10 mouse cellular contexts compared by ENCODE assay signal in the genomic region with DNA sequence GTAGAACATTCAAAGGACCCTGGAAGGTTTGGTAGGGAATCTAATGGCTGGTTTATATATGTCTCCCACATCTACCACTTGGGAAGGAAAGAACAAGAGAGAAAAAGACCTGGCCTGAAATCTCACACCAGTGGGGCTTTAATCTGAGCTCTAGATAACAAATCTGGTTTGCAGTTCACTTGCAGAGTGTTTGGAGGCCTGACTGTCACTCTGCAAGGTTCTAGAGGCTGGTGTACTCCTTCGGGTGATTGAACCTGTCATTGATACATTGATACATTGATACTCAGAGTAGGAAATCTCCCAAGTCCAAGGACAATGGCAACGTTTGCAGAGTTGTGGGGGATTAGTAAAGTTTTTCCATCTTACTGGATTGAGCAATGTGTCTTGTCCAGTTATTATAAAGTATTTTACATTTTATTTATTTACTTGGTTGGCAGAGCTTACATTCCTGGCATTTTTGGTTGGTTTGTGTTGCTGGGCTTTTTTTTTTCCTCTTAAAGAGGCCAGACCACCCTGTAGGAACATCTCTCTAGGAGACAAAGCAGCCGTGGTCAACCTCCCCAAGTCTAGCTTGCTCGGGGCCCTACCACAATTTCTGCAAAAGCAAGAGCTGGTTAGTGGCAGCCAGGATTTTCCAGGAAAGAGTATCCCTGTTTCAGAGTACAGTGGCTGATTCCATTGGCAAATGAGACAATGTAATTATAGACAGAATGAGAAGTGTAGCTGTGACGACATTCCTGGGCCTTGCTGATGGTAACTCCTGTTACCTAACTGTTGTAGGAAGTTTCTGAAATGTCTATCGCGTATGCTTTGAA.
A peak's percentile ranks its signal among the peaks of the same experiment; 100 is the strongest.
DNase-seq lines count a peak whose midpoint lies in the region; ATAC-seq and TF ChIP-seq lines count a peak whose summit lies in the region.
"Had no signal": no experiment of that assay in that cellular context is flagged by ENCODE, and none has a peak within 500 bp of the region (broad histone marks: within the 10 kb centered on the region; RNA-seq: fewer than 3 reads in every experiment).

No protein-coding gene starts in this region.

- no peak for DNase-seq in heart, postnatal 25 days (ENCODE audit: low spot score)
- DNase-seq in spleen, adult 2 months (ENCODE audit: low read depth in 1 of 2, low spot score in 2 of 2) = no peak
- DNase-seq in spleen, adult 12 weeks (ENCODE audit: low spot score) = no peak
- no peak for DNase-seq in testis, postnatal 14 days (ENCODE audit: low spot score)
- DNase-seq in cerebellum, postnatal 36 days = no peak
- DNase-seq: lung, postnatal 36 days had no signal

- H3K36me3 ChIP-seq in heart, embryonic 14.5 days (ENCODE audit: control insufficient read depth, insufficient read depth, low read length) = no peaks in the 10 kb centered on the region
- H3K36me3 ChIP-seq in spleen, adult 2 months (ENCODE audit: control insufficient read depth, insufficient read depth, low read length) = peaks cover 24% of the 10 kb centered on the region
- no peaks in the 10 kb centered on the region for H3K36me3 ChIP-seq in liver, embryonic 12.5 days
- H3K36me3 ChIP-seq: G1E had no signal

- H3K27ac ChIP-seq in heart, embryonic 14.5 days (replicated peaks in 1 of 2; ENCODE audit: control insufficient read depth in 1 of 2, insufficient read depth in 1 of 2, low read depth in 2 of 2, low read length in 2 of 2) = peak overlapping the region in 1 of 2 experiments; percentile 45; a peak in 2 of 4 replicates
- H3K27ac ChIP-seq in spleen, adult 2 months (ENCODE audit: insufficient read depth, low read length) = peak overlapping the region; percentile 79
- no peak overlapping the region for H3K27ac ChIP-seq in liver, embryonic 12.5 days

- no peak for ATAC-seq in heart, embryonic 14.5 days (ENCODE audit: insufficient number of reproducible peaks, insufficient read depth, low FRiP score, low read depth)
- ATAC-seq in liver, embryonic 12.5 days = no peak
- ATAC-seq in monocyte, adult 5-6 weeks (replicated peaks; ENCODE audit: insufficient number of reproducible peaks, low FRiP score, low TSS enrichment, poor library complexity, severe bottlenecking) = no peak

- 46% methylated on average over 7 of the region's 7 CpGs for WGBS in heart, embryonic 14.5 days
- WGBS in spleen, adult 2 months = 39% methylated on average over 7 of the region's 7 CpGs
- 56% methylated on average over 7 of the region's 7 CpGs for WGBS in liver, embryonic 12.5 days (ENCODE audit: insufficient replicate concordance)

- peak overlapping the region; percentile 48 for H3K4me2 ChIP-seq in heart, embryonic 14.5 days (ENCODE audit: low read length)
- H3K4me2 ChIP-seq in liver, embryonic 12.5 days = peak overlapping the region; percentile 19

- H3K4me3 ChIP-seq in heart, embryonic 14.5 days (ENCODE audit: control insufficient read depth in 1 of 2, insufficient read depth in 1 of 2, low read depth in 1 of 2, low read length in 2 of 2) = peak overlapping the region; percentile 16 to 32; a peak in 3 of 4 replicates
- peak overlapping the region; percentile 59 for H3K4me3 ChIP-seq in spleen, adult 2 months (ENCODE audit: extremely low read depth, insufficient read depth, insufficient read length)
- H3K4me3 ChIP-seq in liver, embryonic 12.5 days = no peak overlapping the region

- no peak for TF ChIP-seq POLR2A in spleen, adult 2 months (IDR thresholded peaks at IDR 0.05; ENCODE audit: low read depth, low read length)

- no peak for TF ChIP-seq CTCF in spleen, adult 2 months (IDR thresholded peaks at IDR 0.05; ENCODE audit: extremely low read depth, insufficient read depth, insufficient read length, insufficient replicate concordance)

- H3K4me1 ChIP-seq in heart, embryonic 14.5 days (ENCODE audit: control insufficient read depth in 2 of 2, insufficient read depth in 2 of 2, low read length in 2 of 2) = peaks cover 6 to 21% of the 10 kb centered on the region in 2 experiments
- H3K4me1 ChIP-seq in spleen, adult 2 months (ENCODE audit: control insufficient read depth, insufficient read depth, insufficient read length) = peaks cover 13% of the 10 kb centered on the region
- peaks cover 15% of the 10 kb centered on the region for H3K4me1 ChIP-seq in liver, embryonic 12.5 days

- peak overlapping the region; percentile 52 for H3K9ac ChIP-seq in heart, embryonic 14.5 days (ENCODE audit: low read length)
- no peak overlapping the region for H3K9ac ChIP-seq in liver, embryonic 12.5 days

- H3K27me3 ChIP-seq in heart, embryonic 14.5 days (ENCODE audit: control insufficient read depth, insufficient read depth, low read length) = no peaks in the 10 kb centered on the region
- no peaks in the 10 kb centered on the region for H3K27me3 ChIP-seq in spleen, adult 2 months (ENCODE audit: control insufficient read depth, insufficient read depth, low read length)
- H3K27me3 ChIP-seq in liver, embryonic 12.5 days (replicated peaks) = peaks cover 24% of the 10 kb centered on the region

- intact Hi-C loops in heart, postnatal 25 days (cut with DNase I) = no loop called here

- H3K9me3 ChIP-seq in heart, embryonic 14.5 days (ENCODE audit: control insufficient read depth, low read length) = no peaks in the 10 kb centered on the region
- no peaks in the 10 kb centered on the region for H3K9me3 ChIP-seq in liver, embryonic 12.5 days (replicated peaks)
